21 mouse cellular contexts compared by ENCODE assay signal in the genomic region with DNA sequence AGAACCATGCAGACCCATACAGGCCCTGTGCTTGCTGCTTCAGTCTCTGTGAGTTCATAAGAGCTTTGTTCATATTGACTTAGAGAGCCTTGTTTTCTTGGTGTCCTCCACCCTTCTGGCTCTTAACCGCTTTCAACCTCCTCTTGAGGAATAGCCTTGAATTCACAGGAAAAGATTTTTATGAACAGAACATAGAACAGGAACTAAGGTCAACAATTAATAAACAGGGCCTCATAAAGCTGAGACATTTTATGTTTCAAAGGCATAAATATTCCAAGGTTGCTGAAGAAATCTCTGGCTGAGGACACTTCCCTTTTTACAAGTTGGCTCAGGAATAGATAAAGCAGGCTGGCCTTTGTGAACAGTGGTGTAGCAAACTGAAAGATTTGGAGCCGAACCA.
"Had no signal": no experiment of that assay in that cellular context is flagged by ENCODE, and none has a peak within 500 bp of the region (broad histone marks: within the 10 kb centered on the region; RNA-seq: fewer than 3 reads in every experiment).

No protein-coding gene starts in this region.

- H3K27ac ChIP-seq: limb, embryonic 12.5 days; limb, embryonic 15.5 days; liver, embryonic 14.5 days; macrophage; midbrain, embryonic 12.5 days; midbrain, embryonic 15.5 days; neural tube, embryonic 12.5 days; neural tube, embryonic 15.5 days; stomach, postnatal 0 days had no signal

- H3K4me2 ChIP-seq: limb, embryonic 12.5 days; limb, embryonic 15.5 days; liver, embryonic 11.5 days; lung, embryonic 14.5 days; midbrain, embryonic 12.5 days; midbrain, embryonic 15.5 days; neural tube, embryonic 12.5 days; neural tube, embryonic 15.5 days had no signal

- ATAC-seq: intestine, embryonic 16.5 days; liver, postnatal 0 days; lung, postnatal 0 days; midbrain, embryonic 15.5 days had no signal

- H3K36me3 ChIP-seq: limb, embryonic 12.5 days; limb, embryonic 15.5 days; midbrain, embryonic 12.5 days; midbrain, embryonic 15.5 days; neural tube, embryonic 12.5 days; neural tube, embryonic 15.5 days had no signal

- DNase-seq: left cerebral cortex, postnatal 4 days; liver, postnatal 0 days; lung, embryonic 14.5 days; right cerebral cortex, adult 18-20 months; right cerebral cortex, postnatal 14 days; right cerebral cortex, postnatal 4 days; thymus, adult 18-20 months; thymus, postnatal 14 days; thymus, postnatal 4 days had no signal

- H3K9me3 ChIP-seq: limb, embryonic 12.5 days; limb, embryonic 15.5 days; midbrain, embryonic 12.5 days; midbrain, embryonic 15.5 days; neural tube, embryonic 12.5 days; neural tube, embryonic 15.5 days had no signal

- H3K9ac ChIP-seq: limb, embryonic 12.5 days; limb, embryonic 15.5 days; liver, embryonic 14.5 days; liver, postnatal 0 days; lung, embryonic 14.5 days; midbrain, embryonic 12.5 days; midbrain, embryonic 15.5 days; neural tube, embryonic 12.5 days; neural tube, embryonic 15.5 days had no signal

- H3K4me1 ChIP-seq: limb, embryonic 12.5 days; limb, embryonic 15.5 days; midbrain, embryonic 12.5 days; midbrain, embryonic 15.5 days; neural tube, embryonic 12.5 days; neural tube, embryonic 15.5 days had no signal

- H3K4me3 ChIP-seq: limb, embryonic 12.5 days; limb, embryonic 15.5 days; midbrain, embryonic 12.5 days; midbrain, embryonic 15.5 days; neural tube, embryonic 12.5 days; neural tube, embryonic 15.5 days had no signal

- H3K27me3 ChIP-seq: limb, embryonic 12.5 days; limb, embryonic 15.5 days; midbrain, embryonic 12.5 days; midbrain, embryonic 15.5 days; neural tube, embryonic 12.5 days; neural tube, embryonic 15.5 days had no signal
